Mouse (Mus musculus) forebrain, embryonic 11.5 days (tissue): ENCODE data around the gene Mapk6. TPM values are rescaled to one million over a fixed set of nuclear protein-coding genes. Genes with fewer than 3 reads are reported as not detected.

Experiments
- ATAC-seq: fragments of 200-750 bp; cut with Nextera tagmentation; replicated peaks from 2 replicates; pipeline ENCODE4 v1.8.0; 2017; ENCODE audit warnings: moderate TSS enrichment; ENCODE audit not compliant: low FRiP score
- DNase-seq: peaks from one replicate; pipeline ENCODE4 v3.0.0-alpha.2; 2017; ENCODE audit warnings: low spot score
- H3K27ac ChIP-seq: fragments of 300-500 bp; sonication (generic); 2 replicates; pipeline ENCODE4 v1.5.1; 2014; ENCODE audit warnings: low read depth, low read length
- H3K27me3 ChIP-seq: fragments of 300-500 bp; sonication (generic); 2 replicates; pipeline ENCODE4 v1.6.1; 2014; ENCODE audit warnings: mild to moderate bottlenecking, low read length, mixed read lengths; ENCODE audit not compliant: control insufficient read depth, insufficient read depth
- H3K36me3 ChIP-seq: fragments of 300-500 bp; sonication (generic); 2 replicates; pipeline ENCODE4 v1.6.1; 2014; ENCODE audit warnings: mild to moderate bottlenecking, low read length, moderate library complexity, mixed read lengths; ENCODE audit not compliant: control insufficient read depth, insufficient read depth
- H3K4me1 ChIP-seq: fragments of 300-500 bp; sonication (generic); replicated peaks from 2 replicates; pipeline ENCODE4 v1.6.1; 2014; ENCODE audit warnings: low read length, mixed read lengths; ENCODE audit not compliant: control insufficient read depth, insufficient read depth
- H3K4me2 ChIP-seq: fragments of 300-500 bp; sonication (generic); 2 replicates; pipeline ENCODE4 v1.6.1; 2014; ENCODE audit warnings: low read depth, mild to moderate bottlenecking, low read length, moderate library complexity, mixed read lengths; ENCODE audit not compliant: severe bottlenecking
- H3K4me3 ChIP-seq: fragments of 300-500 bp; sonication (generic); 2 replicates; pipeline ENCODE4 v1.5.1; 2014; ENCODE audit warnings: low read depth, low read length
- H3K9ac ChIP-seq: fragments of 300-500 bp; sonication (generic); 2 replicates; pipeline ENCODE4 v1.6.1; 2014; ENCODE audit warnings: low read length
- H3K9me3 ChIP-seq: fragments of 300-500 bp; sonication (generic); 2 replicates; pipeline ENCODE4 v1.6.1; 2016; ENCODE audit warnings: low read length, mixed read lengths; ENCODE audit not compliant: control insufficient read depth
- WGBS: fragments of 180-500 bp; shearing (Covaris S2); extraction: QIAGEN DNeasy Blood & Tissue Kit; methylation state at CpG from one replicate; pipeline ENCODE4 v1.1.7; 2014; 5-methylcytosine and 5-hydroxymethylcytosine counted together
- polyA plus RNA-seq: library from polyadenylated mRNA; unstranded; fragments of >200 nt; fragmentation: Nextera tagmentation; extraction: Ambion mirVana; gene quantifications from 2 replicates; pipeline ENCODE4 v1.2.1, GENCODE M21; 2014

Mapk6 gene
- polyA plus RNA-seq, 1 experiment from 2014 or later, result 179 TPM

- no peaks in the 10 kb centered on the region for H3K9me3 ChIP-seq
- no peaks in the 10 kb centered on the region for H3K36me3 ChIP-seq
- H3K4me3 ChIP-seq, result no peak overlapping the region
- WGBS, result 90% methylated on average over 2 of the region's 2 CpGs
- no peak overlapping the region for H3K27ac ChIP-seq
- H3K4me2 ChIP-seq, result no peak overlapping the region
- DNase-seq, result no peak
- no peak overlapping the region for H3K9ac ChIP-seq
- H3K4me1 ChIP-seq, result no peaks in the 10 kb centered on the region
- no peaks in the 10 kb centered on the region for H3K27me3 ChIP-seq
- no peak for ATAC-seq
These were observed 19.2 kb upstream of the Mapk6 start for GRCm38 (mm10) chr9:75429040-75429439.

DNA sequence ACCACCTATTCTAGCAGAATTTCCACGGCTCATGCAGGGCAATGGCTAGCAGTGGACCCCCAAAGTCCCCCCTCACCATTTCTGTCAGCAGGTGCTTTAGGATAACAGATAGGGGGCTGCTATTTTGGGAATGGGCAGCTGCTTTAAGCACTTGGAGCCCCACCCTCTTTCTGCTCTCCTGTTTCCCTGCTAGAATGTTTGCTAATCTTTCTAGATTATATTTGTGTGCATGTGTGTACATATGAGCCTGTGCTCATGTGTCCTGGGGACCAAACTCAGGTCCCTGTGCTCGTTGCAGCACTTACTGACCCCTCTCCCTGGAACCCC is 18.4 kb upstream of the Mapk6 start:
- ATAC-seq, result no peak
- DNase-seq, result no peak
- Histone ChIP-seq H3K27ac (no peak overlapping the region), H3K4me1 (no peaks in the 10 kb centered on the region), H3K9me3 (no peaks in the 10 kb centered on the region), H3K4me3 (no peak overlapping the region), H3K9ac (no peak overlapping the region), H3K27me3 (no peaks in the 10 kb centered on the region), H3K36me3 (no peaks in the 10 kb centered on the region), H3K4me2 (no peak overlapping the region)
- WGBS, result 77% methylated on average over 2 of the region's 2 CpGs

DNA sequence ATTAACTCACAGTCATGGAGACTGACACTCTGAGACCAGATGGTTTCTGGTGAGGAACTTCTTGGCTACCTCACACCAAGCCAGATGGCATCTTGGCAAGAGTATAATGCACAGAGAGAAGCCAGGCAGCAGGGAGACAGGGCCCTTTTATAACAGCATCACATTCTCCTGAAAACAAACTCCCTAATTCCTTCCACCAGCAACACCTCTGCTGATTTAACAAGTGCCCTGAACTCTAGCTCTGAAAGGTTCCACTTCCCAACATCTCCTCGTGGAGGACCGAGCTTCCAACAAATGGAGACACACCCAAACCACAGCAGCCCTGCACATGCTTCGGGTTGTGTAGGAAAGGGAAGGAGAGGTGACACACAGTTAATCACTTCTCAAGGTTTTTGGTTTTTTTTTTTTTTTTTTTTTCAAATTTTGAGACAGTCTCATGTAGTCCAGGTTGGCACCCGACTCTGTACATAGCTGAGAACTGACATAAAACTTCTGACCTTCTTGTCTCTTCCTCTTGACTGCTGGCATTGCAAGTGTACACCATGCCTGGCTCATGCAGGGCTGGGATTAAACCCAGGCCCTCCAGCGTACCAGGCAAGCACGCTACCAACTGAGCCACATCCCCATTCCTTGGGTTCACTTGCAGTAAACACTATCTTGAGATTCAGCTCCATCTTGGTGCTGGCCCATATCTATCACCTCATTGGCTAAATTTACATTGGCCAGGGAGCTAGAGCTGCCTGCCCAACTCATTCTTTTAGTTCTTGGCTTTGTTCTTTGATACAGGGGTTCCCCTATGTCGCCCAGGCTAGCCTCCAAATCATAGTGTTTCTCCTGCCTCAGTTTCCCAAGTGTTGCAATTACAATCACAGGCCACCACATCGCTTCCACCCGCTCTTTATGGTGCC is 17.8 kb upstream of the Mapk6 start:
- Histone ChIP-seq H3K27ac (no peak overlapping the region), H3K9ac (no peak overlapping the region), H3K4me3 (no peak overlapping the region), H3K36me3 (no peaks in the 10 kb centered on the region), H3K4me2 (no peak overlapping the region), H3K27me3 (no peaks in the 10 kb centered on the region), H3K4me1 (no peaks in the 10 kb centered on the region), H3K9me3 (no peaks in the 10 kb centered on the region)
- DNase-seq, result no peak
- no peak for ATAC-seq
- WGBS, result 86% methylated on average over 9 of the region's 9 CpGs

GRCm38 (mm10) chr9:75425796-75426391 is 16.1 kb upstream of the Mapk6 start:
- Histone ChIP-seq H3K9me3 (no peaks in the 10 kb centered on the region), H3K4me2 (no peak overlapping the region), H3K4me1 (no peaks in the 10 kb centered on the region), H3K9ac (no peak overlapping the region), H3K27me3 (no peaks in the 10 kb centered on the region), H3K4me3 (no peak overlapping the region), H3K36me3 (no peaks in the 10 kb centered on the region), H3K27ac (no peak overlapping the region)
- no peak for DNase-seq
- WGBS, result 86% methylated on average over 7 of the region's 7 CpGs
- ATAC-seq, result no peak

DNA sequence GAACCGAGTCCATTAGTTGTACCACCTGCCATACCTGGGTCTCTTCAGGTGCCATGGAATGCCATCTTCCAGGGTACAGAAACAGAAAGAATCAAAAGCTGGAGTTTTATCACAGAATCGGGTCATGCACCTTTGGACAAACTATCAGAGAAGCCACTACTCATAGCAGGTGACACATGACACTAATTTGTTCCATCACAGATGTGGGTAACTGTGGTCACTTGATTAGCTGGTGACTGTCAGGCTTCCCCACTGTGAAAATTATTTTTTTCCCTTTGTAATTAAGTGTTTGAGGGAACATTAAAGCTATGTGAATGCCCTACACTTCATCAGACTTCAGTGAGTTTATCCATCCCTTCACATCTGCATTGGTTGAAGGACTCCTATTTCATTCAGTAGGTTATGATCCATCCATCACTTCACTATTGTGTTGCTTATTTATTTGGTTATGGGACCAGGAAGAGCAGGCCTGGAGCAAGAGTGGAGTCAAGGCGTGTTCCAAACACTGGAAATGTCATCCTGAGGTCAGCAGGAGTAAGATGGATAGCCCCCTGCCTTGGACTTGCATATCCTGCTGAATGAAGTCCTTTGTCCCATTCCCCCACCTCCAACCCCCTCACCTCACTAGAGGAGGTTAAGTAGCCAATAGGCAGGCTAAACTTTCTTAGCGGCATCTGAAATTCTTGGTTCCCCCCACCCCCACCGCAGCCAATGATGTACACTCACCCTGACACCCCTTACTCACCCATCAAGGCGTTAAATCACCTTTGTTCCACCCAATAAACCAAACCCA is 14.7 kb upstream of the Mapk6 start:
- H3K4me1 ChIP-seq, result no peaks in the 10 kb centered on the region
- H3K4me3 ChIP-seq, result no peak overlapping the region
- no peak overlapping the region for H3K9ac ChIP-seq
- WGBS, result 75% methylated on average over 6 of the region's 6 CpGs
- no peaks in the 10 kb centered on the region for H3K9me3 ChIP-seq
- no peak for ATAC-seq
- no peaks in the 10 kb centered on the region for H3K36me3 ChIP-seq
- H3K4me2 ChIP-seq, result no peak overlapping the region
- H3K27me3 ChIP-seq, result no peaks in the 10 kb centered on the region
- DNase-seq, result no peak
- H3K27ac ChIP-seq, result no peak overlapping the region

GRCm38 (mm10) chr9:75423683-75424082 is 13.9 kb upstream of the Mapk6 start:
- H3K9ac ChIP-seq, result no peak overlapping the region
- no peak for DNase-seq
- no peak overlapping the region for H3K4me3 ChIP-seq
- H3K27ac ChIP-seq, result no peak overlapping the region
- no peaks in the 10 kb centered on the region for H3K9me3 ChIP-seq
- ATAC-seq, result no peak
- H3K36me3 ChIP-seq, result no peaks in the 10 kb centered on the region
- WGBS, result 72% methylated on average over 5 of the region's 5 CpGs
- H3K4me2 ChIP-seq, result no peak overlapping the region
- H3K4me1 ChIP-seq, result no peaks in the 10 kb centered on the region
- no peaks in the 10 kb centered on the region for H3K27me3 ChIP-seq

DNA sequence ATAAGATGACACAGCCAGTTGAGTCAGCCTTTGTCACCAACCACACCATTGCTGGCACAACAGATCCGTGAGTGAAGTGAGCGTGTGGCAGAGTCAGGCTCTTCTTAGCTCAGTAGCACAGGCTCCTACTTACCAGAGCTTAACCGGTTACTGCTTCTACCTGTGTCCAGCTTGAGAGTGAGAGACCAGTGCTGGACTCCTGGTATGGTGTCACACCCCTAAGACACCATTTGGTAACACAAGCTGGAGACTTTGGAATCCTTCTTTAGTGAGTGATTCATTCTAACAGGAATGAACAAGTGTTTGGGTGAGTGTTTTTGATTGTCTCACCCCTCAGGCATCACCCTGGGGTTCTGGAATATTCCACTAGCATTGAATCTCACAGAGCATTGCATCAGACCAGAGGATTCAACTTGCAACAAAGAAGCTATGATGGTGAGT is 12.5 kb upstream of the Mapk6 start:
- Histone ChIP-seq H3K4me3 (no peak overlapping the region), H3K9me3 (no peaks in the 10 kb centered on the region), H3K9ac (no peak overlapping the region), H3K27me3 (no peaks in the 10 kb centered on the region), H3K4me2 (no peak overlapping the region), H3K27ac (no peak overlapping the region), H3K36me3 (no peaks in the 10 kb centered on the region), H3K4me1 (no peaks in the 10 kb centered on the region)
- no peak for DNase-seq
- ATAC-seq, result no peak
- 89% methylated on average over 3 of the region's 3 CpGs for WGBS

GRCm38 (mm10) chr9:75414204-75414603 is 4.4 kb upstream of the Mapk6 start:
- DNase-seq (no peak), ATAC-seq (no peak)
- Histone ChIP-seq H3K4me3 (no peak overlapping the region), H3K4me2 (no peak overlapping the region), H3K4me1 (no peaks in the 10 kb centered on the region), H3K36me3 (no peaks in the 10 kb centered on the region), H3K27ac (no peak overlapping the region), H3K9ac (no peak overlapping the region), H3K9me3 (no peaks in the 10 kb centered on the region), H3K27me3 (no peaks in the 10 kb centered on the region)
- 52% methylated on average over 5 of the region's 5 CpGs for WGBS
